In the genomic region with DNA sequence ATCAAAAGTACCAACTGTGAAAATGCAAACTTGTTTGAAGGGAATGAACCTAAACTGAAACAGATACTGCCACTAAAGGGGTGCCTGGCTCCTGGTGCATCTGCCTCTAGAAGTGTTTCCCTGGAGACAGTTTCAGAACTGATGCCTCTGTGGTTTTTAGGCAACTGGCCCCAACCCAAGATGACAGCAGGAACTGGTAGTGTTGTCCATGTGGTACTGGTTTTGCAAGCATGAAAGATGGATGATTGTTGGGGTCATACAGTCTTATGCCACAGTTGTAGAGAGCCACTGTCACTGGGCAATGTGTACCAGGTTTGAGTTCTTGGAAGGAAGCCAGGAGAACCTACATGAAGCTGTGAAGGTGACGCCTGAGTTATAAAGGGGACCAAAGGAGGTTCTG, we compare ENCODE assay signal across 17 mouse cellular contexts.
"Had no signal": no experiment of that assay in that cellular context is flagged by ENCODE, and none has a peak within 500 bp of the region (broad histone marks: within the 10 kb centered on the region; RNA-seq: fewer than 3 reads in every experiment).

No protein-coding gene starts in this region.

- H3K4me3 ChIP-seq: left cerebral cortex, adult 2 months; limb, embryonic 12.5 days; liver, embryonic 13.5 days; lung, embryonic 15.5 days; megakaryocyte, embryonic 14.5 days; midbrain, embryonic 15.5 days; neural tube, embryonic 12.5 days had no signal

- H3K27ac ChIP-seq: kidney, postnatal 0 days; left cerebral cortex, adult 2 months; limb, embryonic 12.5 days; liver, embryonic 13.5 days; lung, embryonic 15.5 days; macrophage; midbrain, embryonic 15.5 days; neural tube, embryonic 12.5 days had no signal

- DNase-seq: kidney, adult 9 months; kidney, postnatal 36 days; liver; liver, embryonic 13.5 days; liver, postnatal 0 days; lung, postnatal 14 days; spleen, adult 18-20 months; thymus, adult 18-20 months; thymus, postnatal 14 days had no signal
